Mouse (Mus musculus) kidney, adult 2 months (tissue): ENCODE measurements around the gene Ppp6r2.

ENCODE experiments used
- CTCF ChIP-seq: fragments of 200-500 bp; conservative IDR thresholded peaks from 2 replicates; pipeline ENCODE4 v1.5.1; 2011; ENCODE audit warnings: low read depth, mild to moderate bottlenecking, control low read depth, low read length, moderate library complexity, mixed read lengths; ENCODE audit not compliant: insufficient read depth, insufficient read length
- POLR2A ChIP-seq: fragments of 200-500 bp; IDR thresholded peaks from one replicate; pipeline ENCODE4 v1.6.1; 2011; ENCODE audit warnings: low read depth, low read length, control low read depth

DNA sequence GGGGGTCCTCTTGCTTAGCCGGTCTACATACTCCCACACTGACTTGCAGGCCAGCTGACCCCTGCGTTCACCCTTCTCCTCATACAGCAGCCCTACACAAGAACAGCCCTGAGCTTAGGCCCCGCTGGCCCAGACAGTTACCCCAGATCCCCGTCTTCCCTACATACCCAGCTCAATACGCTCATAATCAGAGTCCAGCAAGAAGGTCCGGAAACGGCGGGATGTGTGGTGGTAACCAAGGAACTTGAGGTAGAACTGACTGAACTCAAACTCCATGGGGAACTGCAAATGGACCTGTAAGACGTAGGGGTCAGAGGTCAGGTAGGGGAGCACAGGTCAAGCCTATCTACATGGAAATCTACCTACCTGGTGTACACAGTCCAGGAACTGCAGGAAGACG is 82.4 kb downstream of the Ppp6r2 start:
- no peak for TF ChIP-seq POLR2A
- no peak for TF ChIP-seq CTCF
